Mouse (Mus musculus) ZHBTc4 (cell line): ENCODE measurements at regions not wholly inside any gene's neighbourhood (a gene's known extent, or its start where the extent isn't known, plus 50 kb on each side); places are given as distances from the start of the nearest gene placed in this dataset.

Source experiments
- DNase-seq: peaks from one replicate; pipeline ENCODE4 v3.0.0-alpha.2; 2011; ENCODE audit warnings: low read depth, low spot score

GRCm38 (mm10) chrX:23556271-23556670 lies 136.6 kb upstream of the Wdr44 start:
- DNase-seq = no peak

GRCm38 (mm10) chrX:23565581-23565980 lies 127.3 kb upstream of the Wdr44 start:
- DNase-seq = peak; percentile 23
